In the genomic region with DNA sequence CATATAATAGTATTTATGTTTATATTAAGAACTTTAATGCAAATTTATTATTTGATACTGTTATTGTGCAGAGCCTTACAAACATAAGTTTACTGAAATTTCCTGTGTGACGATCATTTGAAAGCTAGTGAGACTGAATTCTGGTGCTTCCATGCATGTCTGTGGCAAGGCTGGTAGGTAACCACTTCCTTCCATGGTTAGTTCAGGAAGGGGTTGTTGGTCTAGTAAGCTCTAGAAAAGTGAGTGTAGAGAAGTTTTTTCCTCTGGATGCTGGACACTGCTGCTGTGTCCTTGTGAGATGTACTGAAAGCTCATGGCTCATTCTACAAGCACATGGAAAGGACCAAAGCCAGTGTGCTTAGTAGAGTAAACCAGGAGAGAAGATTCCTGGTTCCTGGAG, we compare ENCODE assay signal across 20 mouse cellular contexts.
DNase-seq lines count a peak whose midpoint lies in the region; ATAC-seq and TF ChIP-seq lines count a peak whose summit lies in the region.
"Had no signal": no experiment of that assay in that cellular context is flagged by ENCODE, and none has a peak within 500 bp of the region (broad histone marks: within the 10 kb centered on the region; RNA-seq: fewer than 3 reads in every experiment).

No protein-coding gene starts in this region.

- 6% methylated on average over 1 of the region's 1 CpGs for WGBS in spleen, adult 2 months

- H3K4me1 ChIP-seq in spleen, adult 2 months (ENCODE audit: control insufficient read depth, insufficient read depth, insufficient read length) = peaks cover 10% of the 10 kb centered on the region; the same call in 1 of the 2 replicates
- H3K4me1 ChIP-seq: embryonic facial prominence, embryonic 13.5 days had no signal

- H3K27ac ChIP-seq in spleen, adult 2 months (ENCODE audit: insufficient read depth, low read length) = no peak overlapping the region
- H3K27ac ChIP-seq: embryonic facial prominence, embryonic 13.5 days; heart, embryonic 15.5 days had no signal

- ATAC-seq in megakaryocyte, adult 5-6 weeks (ENCODE audit: poor library complexity, severe bottlenecking) = peak; percentile 36; the same call in 1 of the 2 replicates
- ATAC-seq: forebrain, embryonic 16.5 days; hindbrain, embryonic 16.5 days had no signal

- no peak overlapping the region for H3K4me3 ChIP-seq in spleen, adult 2 months (ENCODE audit: extremely low read depth, insufficient read depth, insufficient read length)
- H3K4me3 ChIP-seq: embryonic facial prominence, embryonic 13.5 days; heart, embryonic 15.5 days had no signal

- no peak for TF ChIP-seq POLR2A in spleen, adult 2 months (IDR thresholded peaks at IDR 0.05; ENCODE audit: low read depth, low read length)

- TF ChIP-seq CTCF in spleen, adult 2 months (IDR thresholded peaks at IDR 0.05; ENCODE audit: extremely low read depth, insufficient read depth, insufficient read length, insufficient replicate concordance) = no peak

- no peaks in the 10 kb centered on the region for H3K36me3 ChIP-seq in spleen, adult 2 months (ENCODE audit: control insufficient read depth, insufficient read depth, low read length)
- H3K36me3 ChIP-seq: embryonic facial prominence, embryonic 13.5 days; heart, embryonic 15.5 days had no signal

- peak; percentile 17 to 29 for DNase-seq in spleen, adult 2 months (ENCODE audit: low read depth in 1 of 2, low spot score in 2 of 2)
- no peak for DNase-seq in spleen, adult 18-20 months
- DNase-seq in T-cell, adult 2 months (ENCODE audit: low spot score) = peak; percentile 15
- no peak for DNase-seq in urinary bladder, adult 2 months (ENCODE audit: low spot score)
- no peak for DNase-seq in retina, postnatal 1 day
- no peak for DNase-seq in cerebellum, postnatal 25 days
- DNase-seq: cerebellum, adult 9-10 months; gastrocnemius, postnatal 25 days; heart, postnatal 4 days; kidney, adult 11 months; left cerebral cortex, postnatal 4 days; liver; lung, adult 18-20 months; lung, postnatal 14 days; thymus, adult 18-20 months had no signal

- no peaks in the 10 kb centered on the region for H3K27me3 ChIP-seq in spleen, adult 2 months (ENCODE audit: control insufficient read depth, insufficient read depth, low read length)
- H3K27me3 ChIP-seq: embryonic facial prominence, embryonic 13.5 days; heart, embryonic 15.5 days had no signal

Comparison
In these comparisons a context has a peak if more than half of its experiments do, and no peak if none do; other contexts are left out.
1. DNase-seq: peak in spleen, adult 2 months (2 of 2) and T-cell, adult 2 months (single experiment); none in spleen, adult 18-20 months (0 of 2), urinary bladder, adult 2 months (single experiment), retina, postnatal 1 day (single experiment) and cerebellum, postnatal 25 days (0 of 2).